Comparison of ENCODE assay signal across 15 mouse cellular contexts in genomic region chr1:96301238-96301637, GRCm38 (mm10).
DNase-seq lines count a peak whose midpoint lies in the region; ATAC-seq lines count a peak whose summit lies in the region.
"Had no signal": no experiment of that assay in that cellular context is flagged by ENCODE, and none has a peak within 500 bp of the region (broad histone marks: within the 10 kb centered on the region; RNA-seq: fewer than 3 reads in every experiment).

No protein-coding gene starts in this region.

- intact Hi-C loops in left cerebral cortex, postnatal 4 days (cut with DNase I) = no loop called here
- intact Hi-C loops in left cerebral cortex, postnatal 36 days (cut with DNase I) = no loop called here
- intact Hi-C loops in gastrocnemius, postnatal 14 days (cut with DNase I; ENCODE audit: low total_unique reads) = no loop called here

- peak; percentile 8 for DNase-seq in left cerebral cortex, postnatal 4 days
- no peak for DNase-seq in left cerebral cortex, postnatal 36 days (ENCODE audit: low spot score in 2 of 2)
- DNase-seq in fibroblast of lung, adult 2 months (ENCODE audit: low read depth) = peak; percentile 16
- no peak for DNase-seq in layer of hippocampus, adult 8-10 months (ENCODE audit: low spot score in 2 of 2)
- DNase-seq in gastrocnemius, postnatal 14 days = no peak
- DNase-seq: cerebellum, adult 9-10 months; gastrocnemius, postnatal 10 days; layer of hippocampus, adult 9-11 months had no signal

- no peaks in the 10 kb centered on the region for H3K27me3 ChIP-seq in hindbrain, embryonic 13.5 days
- H3K27me3 ChIP-seq in neural tube, embryonic 14.5 days (ENCODE audit: control insufficient read depth, insufficient read depth, low read length) = no peaks in the 10 kb centered on the region
- no peaks in the 10 kb centered on the region for H3K27me3 ChIP-seq in liver, embryonic 12.5 days (replicated peaks)
- H3K27me3 ChIP-seq: limb, embryonic 15.5 days; lung, embryonic 15.5 days had no signal

- H3K36me3 ChIP-seq in hindbrain, embryonic 13.5 days = no peaks in the 10 kb centered on the region
- no peaks in the 10 kb centered on the region for H3K36me3 ChIP-seq in neural tube, embryonic 14.5 days (ENCODE audit: control insufficient read depth, insufficient read depth, low read length)
- H3K36me3 ChIP-seq in liver, embryonic 12.5 days = no peaks in the 10 kb centered on the region
- H3K36me3 ChIP-seq: limb, embryonic 15.5 days; lung, embryonic 15.5 days had no signal

- no peak overlapping the region for H3K4me3 ChIP-seq in hindbrain, embryonic 13.5 days
- no peak overlapping the region for H3K4me3 ChIP-seq in neural tube, embryonic 14.5 days (ENCODE audit: low read depth, low read length)
- H3K4me3 ChIP-seq in liver, embryonic 12.5 days = no peak overlapping the region
- H3K4me3 ChIP-seq: limb, embryonic 15.5 days; lung, embryonic 15.5 days had no signal

- H3K4me2 ChIP-seq in hindbrain, embryonic 13.5 days = no peak overlapping the region
- H3K4me2 ChIP-seq in neural tube, embryonic 14.5 days (ENCODE audit: low read depth, low read length) = no peak overlapping the region
- H3K4me2 ChIP-seq in liver, embryonic 12.5 days = no peak overlapping the region
- H3K4me2 ChIP-seq: limb, embryonic 15.5 days; lung, embryonic 15.5 days had no signal

- 41% methylated on average over 5 of the region's 5 CpGs for WGBS in hindbrain, embryonic 13.5 days
- 35% methylated on average over 5 of the region's 5 CpGs for WGBS in neural tube, embryonic 14.5 days
- WGBS in liver, embryonic 12.5 days (ENCODE audit: insufficient replicate concordance) = 56% methylated on average over 5 of the region's 5 CpGs

- ATAC-seq in hindbrain, embryonic 13.5 days (ENCODE audit: low FRiP score) = 0 out of 2 replicates have a peak, but pooled peaks have one; percentile 39
- peak; percentile 56; the same call in 1 of the 2 replicates for ATAC-seq in neural tube, embryonic 14.5 days (ENCODE audit: low read depth)
- ATAC-seq in liver, embryonic 12.5 days = no peak
- ATAC-seq: inflammation-experienced regulatory T-cells, adult 6 months had no signal

- H3K9ac ChIP-seq in hindbrain, embryonic 13.5 days = no peak overlapping the region
- no peak overlapping the region for H3K9ac ChIP-seq in neural tube, embryonic 14.5 days (replicated peaks; ENCODE audit: low read depth, low read length)
- H3K9ac ChIP-seq in liver, embryonic 12.5 days = no peak overlapping the region
- H3K9ac ChIP-seq: limb, embryonic 15.5 days; lung, embryonic 15.5 days had no signal

- no peak overlapping the region for H3K27ac ChIP-seq in hindbrain, embryonic 13.5 days
- no peak overlapping the region for H3K27ac ChIP-seq in neural tube, embryonic 14.5 days (ENCODE audit: low read depth, low read length)
- H3K27ac ChIP-seq in liver, embryonic 12.5 days = no peak overlapping the region
- H3K27ac ChIP-seq: kidney, postnatal 0 days; limb, embryonic 15.5 days; lung, embryonic 15.5 days had no signal

- H3K9me3 ChIP-seq in hindbrain, embryonic 13.5 days = no peaks in the 10 kb centered on the region
- no peaks in the 10 kb centered on the region for H3K9me3 ChIP-seq in neural tube, embryonic 14.5 days (ENCODE audit: control insufficient read depth, low read length)
- H3K9me3 ChIP-seq in liver, embryonic 12.5 days (replicated peaks) = no peaks in the 10 kb centered on the region
- H3K9me3 ChIP-seq: limb, embryonic 15.5 days; lung, embryonic 15.5 days had no signal

- H3K4me1 ChIP-seq in hindbrain, embryonic 13.5 days (replicated peaks) = no peaks in the 10 kb centered on the region
- no peaks in the 10 kb centered on the region for H3K4me1 ChIP-seq in neural tube, embryonic 14.5 days (ENCODE audit: control insufficient read depth, insufficient read depth, low read length)
- no peaks in the 10 kb centered on the region for H3K4me1 ChIP-seq in liver, embryonic 12.5 days
- H3K4me1 ChIP-seq: limb, embryonic 15.5 days; lung, embryonic 15.5 days had no signal

Comparison
In these comparisons a context has a peak if more than half of its experiments do, and no peak if none do; other contexts are left out.
1. DNase-seq: peak in left cerebral cortex, postnatal 4 days (single experiment) and fibroblast of lung, adult 2 months (single experiment); none in left cerebral cortex, postnatal 36 days (0 of 2), layer of hippocampus, adult 8-10 months (0 of 2) and gastrocnemius, postnatal 14 days (single experiment).